Mouse (Mus musculus): Measurements from ENCODE around the gene Nr6a1. TPM values are rescaled to one million over a fixed set of nuclear protein-coding genes. Genes with fewer than 3 reads are reported as not detected.
A peak's percentile ranks its signal among the peaks of the same experiment; 100 is the strongest.

Gene Nr6a1
- polyA plus RNA-seq, 1 experiment from 2014 or later = 4.5 TPM

DNA sequence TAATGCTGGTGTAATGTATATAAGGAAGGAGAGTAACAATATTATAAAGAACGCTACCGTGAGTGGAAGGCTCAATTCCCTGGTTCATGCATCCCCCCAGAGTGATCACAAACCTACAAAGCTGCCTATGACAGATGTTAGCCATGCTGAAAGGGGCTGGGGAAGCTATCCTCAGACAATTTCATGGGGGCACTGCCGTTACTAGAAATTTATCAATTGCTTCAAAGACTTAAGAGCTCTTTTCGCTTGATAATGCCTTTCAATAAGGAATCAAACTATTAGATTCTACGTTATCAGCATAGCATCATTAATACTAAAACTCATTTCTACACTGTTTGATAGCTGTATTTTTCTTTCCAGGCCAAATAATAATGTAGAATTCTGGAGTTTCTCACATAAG, 144.1 kb downstream of the Nr6a1 start:
- 66% methylated on average over 5 of the region's 5 CpGs for WGBS
- no peak overlapping the region for H3K27ac ChIP-seq

DNA sequence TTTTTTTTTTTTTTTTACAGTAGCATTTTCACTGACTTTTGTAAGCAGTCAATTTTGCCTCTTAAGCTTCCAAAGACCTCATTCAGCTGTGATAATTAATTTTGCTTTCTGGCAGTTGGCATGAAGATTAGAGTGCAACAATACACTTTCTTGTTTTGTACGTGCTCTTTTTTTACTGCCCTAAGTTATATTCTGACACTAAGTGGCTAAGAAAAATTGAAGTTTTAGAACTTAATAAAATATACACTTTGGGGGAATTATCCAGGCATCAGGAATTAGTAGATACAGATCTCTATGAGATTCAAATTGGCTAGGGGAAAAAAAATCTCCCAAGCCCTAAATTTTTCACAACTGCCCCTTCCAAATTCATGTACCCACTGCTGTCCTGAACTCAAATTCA, 144.8 kb downstream of the Nr6a1 start:
- WGBS = 29% methylated on average over 1 of the region's 1 CpGs
- Histone ChIP-seq H3K27me3 (ENCODE audit: insufficient read depth, poor library complexity, severe bottlenecking) (no peaks in the 10 kb centered on the region), H3K27ac (peak overlapping the region; percentile 48; the same call in 1 of the 2 replicates), H3K4me1 (peaks cover 30% of the 10 kb centered on the region), H3K4me3 (no peak overlapping the region), H3K9me3 (no peaks in the 10 kb centered on the region), H3K36me3 (no peaks in the 10 kb centered on the region)
- no peak for DNase-seq (ENCODE audit: low spot score)

More for the DNA sequence above, 144.1 kb downstream of the Nr6a1 start:
- no peaks in the 10 kb centered on the region for H3K27me3 ChIP-seq (ENCODE audit: insufficient read depth, poor library complexity, severe bottlenecking)
- H3K36me3 ChIP-seq = no peaks in the 10 kb centered on the region
- H3K9me3 ChIP-seq = no peaks in the 10 kb centered on the region
- H3K4me1 ChIP-seq = peaks cover 30% of the 10 kb centered on the region
- no peak overlapping the region for H3K4me3 ChIP-seq
- no peak for DNase-seq (ENCODE audit: low spot score)

DNA sequence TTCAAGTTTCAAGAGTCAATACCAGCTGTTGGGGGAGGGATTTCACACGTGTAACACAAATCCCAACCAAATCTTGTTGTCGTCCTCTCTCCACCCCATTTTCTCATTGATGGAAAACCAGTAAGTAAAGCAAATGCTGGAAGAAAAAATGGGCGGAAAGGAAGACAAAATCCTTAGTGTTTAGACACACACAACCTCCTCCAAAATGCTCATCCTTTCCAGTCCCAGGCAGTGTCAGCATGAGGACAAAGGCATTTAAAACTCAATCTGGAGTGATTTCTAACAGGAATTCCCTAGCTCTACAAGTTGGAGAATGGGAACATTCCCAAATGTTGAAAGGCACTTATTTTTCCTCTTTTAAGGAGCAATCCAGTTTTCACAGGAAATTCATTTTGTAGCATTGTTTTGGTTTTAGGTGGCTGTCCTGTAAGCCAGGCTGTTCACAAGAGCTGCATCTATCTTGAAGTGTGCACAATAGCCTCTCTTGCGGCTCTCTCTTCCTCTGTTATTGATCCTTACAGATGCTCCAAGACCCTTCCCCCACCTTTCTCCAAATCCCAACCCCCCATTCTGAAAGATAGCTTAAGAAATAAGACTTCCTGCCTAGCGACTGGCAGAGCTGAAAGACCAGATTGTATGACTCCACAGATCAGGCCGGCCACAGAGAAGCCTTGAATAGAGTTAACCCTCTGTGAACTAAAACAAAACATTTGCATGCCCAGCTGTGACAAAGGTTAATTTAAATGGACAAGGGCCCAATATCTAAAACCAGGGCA, 145.4 kb downstream of the Nr6a1 start:
- Histone ChIP-seq H3K27ac (peak overlapping the region; percentile 48), H3K27me3 (ENCODE audit: insufficient read depth, poor library complexity, severe bottlenecking) (no peaks in the 10 kb centered on the region), H3K36me3 (no peaks in the 10 kb centered on the region), H3K4me1 (peaks cover 29% of the 10 kb centered on the region), H3K4me3 (no peak overlapping the region), H3K9me3 (no peaks in the 10 kb centered on the region)
- no peak for DNase-seq (ENCODE audit: low spot score)
- 14% methylated on average over 6 of the region's 6 CpGs for WGBS

DNA sequence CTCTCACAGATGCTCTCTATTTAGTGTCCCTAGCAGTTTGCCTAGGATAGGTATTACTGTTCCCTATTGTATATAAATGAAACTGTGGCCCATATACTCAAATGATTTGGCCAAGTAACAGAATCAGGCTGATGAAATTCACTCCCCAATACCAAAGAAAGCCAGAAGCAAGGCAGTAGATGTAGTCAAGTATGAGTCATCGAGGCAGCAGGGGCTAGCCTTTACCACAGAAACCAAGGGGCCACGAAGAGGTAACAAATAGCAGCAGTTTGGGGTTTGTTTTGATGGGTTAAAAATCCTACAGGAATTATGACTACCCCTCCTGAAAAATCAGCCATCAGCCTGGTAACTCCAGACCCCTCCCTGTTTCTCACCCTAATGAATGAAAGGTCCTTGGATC, 147.5 kb downstream of the Nr6a1 start:
- WGBS = 75% methylated on average over 2 of the region's 2 CpGs
- Histone ChIP-seq H3K4me3 (no peak overlapping the region), H3K9me3 (no peaks in the 10 kb centered on the region), H3K27ac (no peak overlapping the region), H3K36me3 (no peaks in the 10 kb centered on the region), H3K4me1 (peaks cover 13% of the 10 kb centered on the region), H3K27me3 (ENCODE audit: insufficient read depth, poor library complexity, severe bottlenecking) (no peaks in the 10 kb centered on the region)
- no peak for DNase-seq (ENCODE audit: low spot score)

DNA sequence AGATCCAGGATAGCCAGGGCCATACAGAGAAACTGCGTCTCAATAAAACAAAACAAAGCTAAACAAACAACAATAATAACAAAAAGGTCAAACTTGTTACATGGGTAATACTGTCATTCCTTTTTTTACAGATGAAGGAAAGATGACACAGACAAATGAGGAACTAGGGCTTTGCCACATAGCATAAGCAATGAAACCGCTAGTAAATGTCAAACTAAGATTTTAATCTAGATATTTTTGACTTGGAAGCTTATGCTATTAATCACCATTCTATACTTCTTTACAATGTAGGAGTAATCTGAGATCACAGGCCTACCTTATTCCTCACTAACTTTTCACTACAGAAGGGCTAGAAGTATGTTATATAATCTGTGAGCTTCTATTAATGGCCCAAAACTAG, 150.2 kb downstream of the Nr6a1 start:
- WGBS = 85% methylated on average over 2 of the region's 2 CpGs
- H3K36me3 ChIP-seq = no peaks in the 10 kb centered on the region
- no peaks in the 10 kb centered on the region for H3K9me3 ChIP-seq
- H3K27me3 ChIP-seq (ENCODE audit: insufficient read depth, poor library complexity, severe bottlenecking) = no peaks in the 10 kb centered on the region
- H3K4me1 ChIP-seq = peaks cover 8% of the 10 kb centered on the region
- no peak overlapping the region for H3K27ac ChIP-seq
- DNase-seq (ENCODE audit: low spot score) = no peak
- H3K4me3 ChIP-seq = no peak overlapping the region

DNA sequence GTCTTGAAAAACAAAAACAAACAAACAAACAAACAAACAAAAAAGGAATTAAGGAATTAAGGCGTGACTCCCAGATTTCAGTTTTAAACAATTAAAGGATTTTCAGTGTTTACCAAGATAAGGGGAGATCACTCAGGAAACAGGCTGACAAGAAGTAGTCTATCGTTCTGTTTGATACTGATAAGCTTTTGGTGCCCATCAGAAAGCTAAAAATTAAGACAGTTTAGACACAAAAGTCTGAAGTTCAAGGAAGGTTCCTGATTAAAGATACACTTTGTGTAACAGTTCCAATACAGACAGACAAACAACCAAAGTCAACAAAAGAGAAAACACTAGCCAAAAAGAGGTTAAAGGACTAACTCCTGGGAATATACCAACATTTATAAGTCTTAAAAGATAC, 152.6 kb downstream of the Nr6a1 start:
- Histone ChIP-seq H3K36me3 (no peaks in the 10 kb centered on the region), H3K4me1 (0 out of 2 replicates have a peak, but pooled peaks cover 6% of the 10 kb centered on the region), H3K27me3 (ENCODE audit: insufficient read depth, poor library complexity, severe bottlenecking) (no peaks in the 10 kb centered on the region), H3K4me3 (no peak overlapping the region), H3K27ac (no peak overlapping the region), H3K9me3 (no peaks in the 10 kb centered on the region)
- DNase-seq (ENCODE audit: low spot score) = no peak
- WGBS = 72% methylated on average over 2 of the region's 2 CpGs

DNA sequence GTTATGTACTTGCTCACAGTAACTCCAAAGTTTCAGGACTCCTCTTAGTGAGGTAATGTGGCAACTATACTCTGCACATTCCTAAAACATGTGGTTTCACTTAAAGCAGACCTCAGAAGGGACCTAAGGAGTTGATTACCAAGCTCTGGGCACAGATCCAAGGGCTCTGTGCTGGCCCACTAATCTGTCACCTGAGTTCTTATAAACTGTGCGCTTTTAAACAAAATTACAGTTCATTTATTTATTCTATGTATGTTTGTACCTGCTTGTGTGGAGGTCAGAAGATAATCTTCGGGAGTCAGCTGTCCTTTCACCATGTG, 156.1 kb downstream of the Nr6a1 start:
- 73% methylated on average over 2 of the region's 2 CpGs for WGBS
- no peak overlapping the region for H3K4me3 ChIP-seq
- no peaks in the 10 kb centered on the region for H3K9me3 ChIP-seq
- 0 out of 2 replicates have a peak, but pooled peaks cover 6% of the 10 kb centered on the region for H3K4me1 ChIP-seq
- H3K27me3 ChIP-seq (ENCODE audit: insufficient read depth, poor library complexity, severe bottlenecking) = no peaks in the 10 kb centered on the region
- H3K36me3 ChIP-seq = no peaks in the 10 kb centered on the region
- H3K27ac ChIP-seq = no peak overlapping the region
- DNase-seq (ENCODE audit: low spot score) = no peak

DNA sequence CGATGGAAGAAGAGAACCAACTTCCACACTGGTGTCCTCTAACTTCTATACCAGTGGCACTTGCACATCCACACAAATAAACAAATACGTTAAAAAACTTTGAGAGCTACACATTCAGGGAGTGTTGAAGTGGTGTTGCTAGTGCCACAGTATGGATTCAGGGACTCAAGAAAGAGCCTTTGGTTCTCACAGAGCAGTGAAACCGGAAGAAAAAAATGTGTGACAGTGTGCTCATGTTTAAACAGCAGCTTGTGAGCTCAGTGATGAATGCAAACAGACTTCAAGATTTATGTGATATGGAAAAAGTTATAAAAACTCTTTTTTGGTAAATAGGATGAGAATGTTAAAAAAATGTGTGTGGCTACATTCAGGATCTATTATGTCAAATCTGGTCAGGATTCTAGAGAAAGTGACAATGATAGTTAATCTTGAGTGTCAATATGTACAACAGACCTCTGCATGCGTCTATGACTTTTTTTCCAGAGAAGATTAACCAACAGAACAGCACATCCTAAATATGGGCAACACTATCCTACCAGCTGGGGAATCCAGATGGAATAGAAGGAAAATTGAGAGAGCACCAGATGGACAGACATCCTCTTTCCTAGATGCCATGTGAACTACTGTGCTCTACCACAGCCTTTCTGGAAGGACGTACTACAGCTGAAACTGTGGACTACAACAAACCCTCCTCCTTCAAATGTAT, 156.6 kb downstream of the Nr6a1 start:
- DNase-seq (ENCODE audit: low spot score) = no peak
- 75% methylated on average over 5 of the region's 5 CpGs for WGBS
- Histone ChIP-seq H3K4me3 (no peak overlapping the region), H3K36me3 (no peaks in the 10 kb centered on the region), H3K9me3 (no peaks in the 10 kb centered on the region), H3K4me1 (0 out of 2 replicates have a peak, but pooled peaks cover 6% of the 10 kb centered on the region), H3K27ac (no peak overlapping the region), H3K27me3 (ENCODE audit: insufficient read depth, poor library complexity, severe bottlenecking) (no peaks in the 10 kb centered on the region)

DNA sequence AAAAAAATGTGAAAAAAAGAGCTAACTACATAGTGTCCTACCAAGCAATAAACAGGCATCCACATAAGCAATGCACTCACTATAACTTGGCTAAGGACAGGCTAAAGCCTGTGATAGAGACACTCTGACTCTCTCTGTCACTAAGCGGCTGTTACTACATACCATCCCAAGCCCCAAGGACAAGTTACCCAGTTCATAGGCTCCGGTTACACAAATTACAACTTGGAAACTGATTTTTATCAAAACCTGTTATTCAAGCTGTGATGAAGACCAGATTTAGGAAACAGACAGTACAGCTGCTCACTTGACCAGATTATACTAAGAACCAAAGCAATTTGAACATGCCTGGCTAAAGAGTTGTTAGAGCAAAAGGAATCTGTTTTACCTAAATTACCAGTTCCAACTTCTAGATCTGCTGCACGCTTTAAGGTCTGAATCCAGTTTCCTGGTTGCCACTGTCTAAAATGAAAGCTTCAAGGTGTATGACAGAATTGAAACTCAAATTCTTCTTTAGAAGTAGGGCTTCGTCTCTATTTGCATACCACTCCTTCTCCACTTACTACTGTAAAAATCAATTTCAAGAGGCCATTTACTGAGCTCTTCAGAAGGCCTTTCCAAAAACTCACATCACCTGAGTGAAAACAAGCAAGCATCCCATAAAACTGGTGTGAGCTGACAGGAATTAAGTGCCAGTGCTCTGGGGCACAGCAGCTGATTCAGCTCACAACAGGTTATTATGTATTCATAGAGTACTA, 160.1 kb downstream of the Nr6a1 start:
- no peak for DNase-seq (ENCODE audit: low spot score)
- H3K4me1 ChIP-seq = 0 out of 2 replicates have a peak, but pooled peaks cover 6% of the 10 kb centered on the region
- no peaks in the 10 kb centered on the region for H3K36me3 ChIP-seq
- WGBS = 80% methylated on average over 4 of the region's 4 CpGs
- no peak overlapping the region for H3K4me3 ChIP-seq
- no peaks in the 10 kb centered on the region for H3K27me3 ChIP-seq (ENCODE audit: insufficient read depth, poor library complexity, severe bottlenecking)
- H3K9me3 ChIP-seq = no peaks in the 10 kb centered on the region
- H3K27ac ChIP-seq = no peak overlapping the region

DNA sequence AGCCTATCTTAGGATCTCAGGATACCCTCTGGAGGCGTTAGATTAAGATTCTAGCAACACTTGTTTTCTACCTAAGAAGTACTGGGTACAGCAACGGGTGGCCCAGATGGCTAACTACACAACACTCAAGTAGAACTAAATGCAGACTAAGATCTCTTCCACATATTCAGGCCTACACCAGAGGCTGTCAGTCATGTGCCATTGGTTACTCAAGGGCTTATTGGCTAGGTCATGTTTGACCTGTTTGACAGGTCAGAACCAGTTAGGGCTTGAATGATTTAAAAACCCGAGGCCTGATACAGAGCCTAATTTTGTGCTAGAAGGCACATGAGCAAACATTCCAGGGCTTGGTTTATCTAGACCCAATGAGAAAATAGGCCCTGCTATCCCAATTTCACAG, 187.6 kb downstream of the Nr6a1 start:
- DNase-seq (ENCODE audit: low spot score) = no peak
- Histone ChIP-seq H3K4me3 (no peak overlapping the region), H3K9me3 (no peaks in the 10 kb centered on the region), H3K27ac (no peak overlapping the region), H3K4me1 (no peaks in the 10 kb centered on the region), H3K36me3 (peaks cover 9% of the 10 kb centered on the region; the same call in 1 of the 2 replicates), H3K27me3 (ENCODE audit: insufficient read depth, poor library complexity, severe bottlenecking) (no peaks in the 10 kb centered on the region)
- 74% methylated on average over 3 of the region's 3 CpGs for WGBS

DNA sequence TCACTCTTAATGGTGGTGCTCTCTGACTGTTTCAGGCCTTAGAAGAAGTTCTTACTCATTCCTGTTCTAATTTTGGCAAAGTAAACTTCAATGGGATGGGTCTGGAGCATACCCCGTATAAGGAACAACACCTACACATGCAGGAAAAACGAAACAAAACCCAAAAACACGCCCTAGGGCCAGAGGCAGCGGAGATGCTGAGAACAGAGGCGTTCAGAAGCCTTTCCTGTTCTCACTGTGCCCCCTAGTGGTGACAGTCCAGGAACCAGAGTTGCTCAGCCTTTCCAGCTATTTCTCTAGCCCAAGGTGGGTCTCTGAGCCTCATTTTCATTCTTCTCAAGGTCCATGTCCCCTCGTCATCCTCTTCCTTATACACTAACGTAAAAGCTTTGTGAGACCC, 188.1 kb downstream of the Nr6a1 start:
- no peaks in the 10 kb centered on the region for H3K9me3 ChIP-seq
- peaks cover 9% of the 10 kb centered on the region; the same call in 1 of the 2 replicates for H3K36me3 ChIP-seq
- no peaks in the 10 kb centered on the region for H3K27me3 ChIP-seq (ENCODE audit: insufficient read depth, poor library complexity, severe bottlenecking)
- 28% methylated on average over 7 of the region's 7 CpGs for WGBS
- no peaks in the 10 kb centered on the region for H3K4me1 ChIP-seq
- no peak overlapping the region for H3K27ac ChIP-seq
- no peak for DNase-seq (ENCODE audit: low spot score)
- no peak overlapping the region for H3K4me3 ChIP-seq

DNA sequence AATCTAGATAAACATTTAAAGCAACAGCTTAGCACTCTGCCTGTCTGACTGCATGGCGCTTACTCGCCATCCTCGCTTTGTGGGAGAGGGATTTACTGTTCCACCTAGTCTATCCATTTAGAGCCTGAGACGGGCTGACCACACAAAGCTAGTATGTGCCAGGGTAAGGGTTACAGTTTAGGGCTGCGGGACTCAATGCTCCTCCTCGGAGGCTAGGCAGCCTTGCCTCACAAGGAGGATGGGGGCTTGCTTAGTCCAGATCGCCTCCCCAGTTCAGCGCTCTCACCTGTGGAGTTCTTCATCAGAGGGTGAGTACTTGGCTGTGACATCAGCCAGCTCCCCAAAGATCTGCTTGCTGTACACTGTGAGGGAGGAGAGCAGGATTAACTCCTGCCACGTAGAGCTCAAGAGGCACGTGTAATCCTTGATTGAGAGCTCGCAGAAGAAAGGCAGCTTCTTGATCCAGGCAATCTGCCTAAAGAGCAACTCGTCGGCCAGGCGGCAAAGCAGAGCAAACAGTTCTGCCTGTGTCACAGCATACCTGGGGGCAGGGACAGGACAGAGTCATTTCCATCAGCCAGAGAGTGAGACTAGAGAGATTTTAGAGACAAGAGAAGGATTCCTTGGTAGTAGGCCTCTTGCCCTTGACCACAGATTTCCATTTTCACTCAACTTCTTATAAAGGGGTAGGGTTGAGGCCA, 188.7 kb downstream of the Nr6a1 start:
- Histone ChIP-seq H3K9me3 (no peaks in the 10 kb centered on the region), H3K4me1 (no peaks in the 10 kb centered on the region), H3K36me3 (peaks cover 9% of the 10 kb centered on the region; the same call in 1 of the 2 replicates), H3K27me3 (ENCODE audit: insufficient read depth, poor library complexity, severe bottlenecking) (no peaks in the 10 kb centered on the region), H3K4me3 (no peak overlapping the region), H3K27ac (no peak overlapping the region)
- 87% methylated on average over 14 of the region's 14 CpGs for WGBS
- DNase-seq (ENCODE audit: low spot score) = no peak

All from heart, embryonic 10.5 days (tissue).